In the genomic region with DNA sequence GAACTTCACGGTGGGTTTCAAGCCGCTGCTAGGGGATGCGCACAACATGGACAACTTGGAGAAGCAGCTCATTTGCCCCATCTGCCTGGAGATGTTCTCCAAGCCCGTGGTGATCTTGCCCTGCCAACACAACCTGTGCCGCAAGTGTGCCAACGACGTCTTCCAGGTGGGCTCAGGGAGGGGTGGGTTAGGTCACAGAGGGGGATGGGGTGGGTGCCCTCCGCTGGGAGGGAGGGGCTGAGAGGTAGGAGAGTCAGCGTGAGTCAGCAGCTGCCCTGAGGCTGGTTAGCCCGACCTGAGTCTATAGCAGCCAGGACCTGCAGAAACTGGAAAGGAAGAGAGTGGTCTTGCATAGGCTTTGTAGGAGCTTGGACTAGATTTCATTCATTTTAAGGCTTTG, we compare ENCODE assay signal across 28 mouse cellular contexts. TPM values are rescaled to one million over a fixed set of nuclear protein-coding genes. Genes with fewer than 3 reads are reported as not detected.
DNase-seq lines count a peak whose midpoint lies in the region; ATAC-seq and TF ChIP-seq lines count a peak whose summit lies in the region.
"Had no signal": no experiment of that assay in that cellular context is flagged by ENCODE, and none has a peak within 500 bp of the region (broad histone marks: within the 10 kb centered on the region; RNA-seq: fewer than 3 reads in every experiment).

No protein-coding gene starts in this region.

- intact Hi-C loops in heart, adult 2 months (cut with DNase I), result no loop called here
- intact Hi-C loops in heart, postnatal 36 days (cut with DNase I), result no loop called here

- no peaks in the 10 kb centered on the region for H3K27me3 ChIP-seq in heart, adult 2 months (ENCODE audit: control insufficient read depth, insufficient read depth, low read length)
- H3K27me3 ChIP-seq in ES-Bruce4 (ENCODE audit: control insufficient read depth, insufficient read depth, low read length, poor library complexity, severe bottlenecking), result no peaks in the 10 kb centered on the region
- no peaks in the 10 kb centered on the region for H3K27me3 ChIP-seq in heart, embryonic 16.5 days (ENCODE audit: control insufficient read depth, insufficient read depth, low read length)
- H3K27me3 ChIP-seq: hindbrain, embryonic 15.5 days had no signal

- H3K4me2 ChIP-seq in heart, embryonic 16.5 days (ENCODE audit: low read depth, low read length), result peak overlapping the region; percentile 55
- H3K4me2 ChIP-seq: embryonic facial prominence, embryonic 13.5 days; hindbrain, embryonic 15.5 days; intestine, embryonic 15.5 days; limb, embryonic 12.5 days; liver, embryonic 13.5 days; lung, embryonic 14.5 days had no signal

- no peak for TF ChIP-seq EP300 in heart, adult 2 months (IDR thresholded peaks at IDR 0.05; ENCODE audit: insufficient read depth, low read depth, low read length)
- peak; percentile 99 for TF ChIP-seq EP300 in ES-Bruce4 (IDR thresholded peaks at IDR 0.05; ENCODE audit: insufficient read depth, low read depth, low read length)

- no peak for TF ChIP-seq CTCF in heart, adult 2 months (IDR thresholded peaks at IDR 0.05)
- TF ChIP-seq CTCF in ES-Bruce4 (IDR thresholded peaks at IDR 0.05; ENCODE audit: low read depth, low read length), result no peak

- no peaks in the 10 kb centered on the region; the same call in 1 of the 2 replicates for H3K36me3 ChIP-seq in heart, adult 2 months (ENCODE audit: control insufficient read depth, insufficient read depth, low read length)
- no peaks in the 10 kb centered on the region for H3K36me3 ChIP-seq in ES-Bruce4 (ENCODE audit: control insufficient read depth, insufficient read depth, low read length, poor library complexity, severe bottlenecking)
- H3K36me3 ChIP-seq in heart, embryonic 16.5 days (ENCODE audit: control insufficient read depth, insufficient read depth), result no peaks in the 10 kb centered on the region
- H3K36me3 ChIP-seq: embryonic facial prominence, embryonic 13.5 days; hindbrain, embryonic 15.5 days; intestine, embryonic 15.5 days; limb, embryonic 12.5 days; liver, embryonic 13.5 days; midbrain, embryonic 10.5 days had no signal

- H3K4me1 ChIP-seq in heart, adult 2 months (ENCODE audit: control insufficient read depth, insufficient read depth, low read length), result no peaks in the 10 kb centered on the region
- no peaks in the 10 kb centered on the region for H3K4me1 ChIP-seq in ES-Bruce4 (ENCODE audit: control insufficient read depth, insufficient read depth, low read length)
- H3K4me1 ChIP-seq in heart, embryonic 16.5 days (ENCODE audit: control insufficient read depth, insufficient read depth, low read length), result peaks cover 2% of the 10 kb centered on the region; the same call in 1 of the 2 replicates
- H3K4me1 ChIP-seq: embryonic facial prominence, embryonic 13.5 days; hindbrain, embryonic 15.5 days; intestine, embryonic 15.5 days; limb, embryonic 12.5 days; liver, embryonic 13.5 days; midbrain, embryonic 10.5 days had no signal

- peak overlapping the region; percentile 83 for H3K9ac ChIP-seq in heart, adult 2 months (ENCODE audit: low read depth, low read length)
- peak overlapping the region; percentile 17 for H3K9ac ChIP-seq in ES-Bruce4 (ENCODE audit: low read depth, poor library complexity, severe bottlenecking)
- H3K9ac ChIP-seq in heart, embryonic 16.5 days (ENCODE audit: low read length), result peak overlapping the region; percentile 18; the same call in 1 of the 2 replicates
- H3K9ac ChIP-seq: embryonic facial prominence, embryonic 13.5 days; hindbrain, embryonic 15.5 days; intestine, embryonic 15.5 days; limb, embryonic 12.5 days; liver, embryonic 13.5 days; lung, embryonic 14.5 days had no signal

- no peak for ATAC-seq in heart, embryonic 16.5 days (replicated peaks; ENCODE audit: extremely low read depth, insufficient read depth, low FRiP score)
- ATAC-seq: forebrain, embryonic 14.5 days; intestine, embryonic 15.5 days had no signal

- peaks cover 5% of the 10 kb centered on the region for H3K9me3 ChIP-seq in ES-Bruce4 (replicated peaks; ENCODE audit: control insufficient read depth, insufficient read depth, low read length, poor library complexity, severe bottlenecking)
- H3K9me3 ChIP-seq in heart, embryonic 16.5 days (replicated peaks; ENCODE audit: control insufficient read depth, low read length), result peaks cover 3% of the 10 kb centered on the region; the same call in 1 of the 2 replicates
- H3K9me3 ChIP-seq: embryonic facial prominence, embryonic 13.5 days; hindbrain, embryonic 15.5 days; intestine, embryonic 15.5 days; liver, embryonic 13.5 days; midbrain, embryonic 10.5 days had no signal

- peak overlapping the region; percentile 95 for H3K27ac ChIP-seq in heart, adult 2 months
- peak overlapping the region; percentile 24; the same call in 1 of the 2 replicates for H3K27ac ChIP-seq in ES-Bruce4 (ENCODE audit: insufficient read depth, low read length)
- H3K27ac ChIP-seq in heart, embryonic 16.5 days (ENCODE audit: low read length), result peak overlapping the region; percentile 48
- H3K27ac ChIP-seq: embryonic facial prominence, embryonic 13.5 days; hindbrain, embryonic 15.5 days; intestine, embryonic 15.5 days; limb, embryonic 12.5 days; liver, embryonic 13.5 days; macrophage; midbrain, embryonic 10.5 days had no signal

- 14% methylated on average over 10 of the region's 10 CpGs for WGBS in heart, adult 2 months
- WGBS in heart, embryonic 16.5 days, result 18% methylated on average over 10 of the region's 10 CpGs

- peak overlapping the region; percentile 51 for H3K4me3 ChIP-seq in heart, adult 2 months
- H3K4me3 ChIP-seq in ES-Bruce4 (ENCODE audit: low read depth, low read length), result peak overlapping the region; percentile 66
- H3K4me3 ChIP-seq in heart, embryonic 16.5 days (ENCODE audit: low read length), result peak overlapping the region; percentile 30
- H3K4me3 ChIP-seq: embryonic facial prominence, embryonic 13.5 days; hindbrain, embryonic 15.5 days; intestine, embryonic 15.5 days; limb, embryonic 12.5 days; liver, embryonic 13.5 days; midbrain, embryonic 10.5 days had no signal

- DNase-seq in heart, adult 2 months, result peak in 1 of 2 experiments; percentile 37
- DNase-seq in heart, postnatal 36 days, result no peak
- peak; percentile 19 for DNase-seq in 3134 (ENCODE audit: extremely low read depth, insufficient read length, low spot score)
- DNase-seq in urinary bladder, adult 18-20 months (ENCODE audit: low spot score in 2 of 2), result no peak
- no peak for DNase-seq in lung, postnatal 10 days
- DNase-seq: adrenal gland, postnatal 36 days; cerebellum, adult 11-12 months; cerebellum, postnatal 14 days; kidney, postnatal 4 days; liver, embryonic 13.5 days; lung, embryonic 14.5 days; retina, postnatal 1 day; thymus, postnatal 14 days had no signal

- no peak for TF ChIP-seq POLR2A in heart, adult 2 months (IDR thresholded peaks at IDR 0.05; ENCODE audit: insufficient read depth, low read depth, low read length)
- no peak for TF ChIP-seq POLR2A in ES-Bruce4 (IDR thresholded peaks at IDR 0.05; ENCODE audit: insufficient read depth, low read length)

- H3K79me2 ChIP-seq in heart, adult 2 months (replicated peaks; ENCODE audit: control insufficient read depth, insufficient read depth, low read length), result no peaks in the 10 kb centered on the region

RNA-seq across cellular contexts. Expression of gene Trim54, which starts 0.4 kb away (rescaled TPM):
- total RNA-seq in heart, adult 2 months (2021), result 100 to 1,000 TPM; 250 to 368 TPM
- 186 and 219 TPM in 2 replicates for polyA plus RNA-seq in heart, adult 2 months (2012; rRNA removed)
- 100 to 1,000 TPM; 249 to 297 TPM for total RNA-seq in heart, postnatal 36 days (2021)
- polyA plus RNA-seq in ES-Bruce4 (2011; ENCODE audit: insufficient read depth, insufficient read length, low read depth, missing spikeins), result 5.1 TPM in 2 replicates
- polyA plus RNA-seq in heart, embryonic 16.5 days (2015; fragmentation: Nextera tagmentation; extraction: Ambion mirVana), result 8.1 and 11.2 TPM in 2 replicates
- total RNA-seq: layer of hippocampus, postnatal 10 days; MEL had no signal
- polyA plus RNA-seq: forebrain, embryonic 14.5 days; hindbrain, embryonic 15.5 days; intestine, embryonic 15.5 days; kidney, embryonic 14.5 days; lung, embryonic 14.5 days; macrophage; midbrain, embryonic 10.5 days; midbrain, postnatal 0 days had no signal

RNA-seq across cellular contexts. Expression of gene Slc30a3, which starts 8.9 kb away (rescaled TPM):
- total RNA-seq in heart, adult 2 months (2021), result under 1 TPM in 1 of 2 experiments, not detected in 1; 0.29 TPM
- polyA plus RNA-seq in heart, adult 2 months (2012; rRNA removed), result 0.26 and 0.47 TPM in 2 replicates
- total RNA-seq in heart, postnatal 36 days (2021), result not detected
- 8.5 and 9.2 TPM in 2 replicates for polyA plus RNA-seq in ES-Bruce4 (2011; ENCODE audit: insufficient read depth, insufficient read length, low read depth, missing spikeins)
- polyA plus RNA-seq in heart, embryonic 16.5 days (2015; fragmentation: Nextera tagmentation; extraction: Ambion mirVana), result 0.27 and 0.35 TPM in 2 replicates
- total RNA-seq: adrenal gland, postnatal 36 days; MEL had no signal
- polyA plus RNA-seq: lung, embryonic 14.5 days; macrophage had no signal

RNA-seq across cellular contexts. Expression of gene Dnajc5g, which starts 10.8 kb away (rescaled TPM):
- not detected for total RNA-seq in heart, adult 2 months (2021)
- polyA plus RNA-seq in heart, adult 2 months (2012; rRNA removed), result not detected in 2 replicates
- total RNA-seq in heart, postnatal 36 days (2021), result not detected
- polyA plus RNA-seq in ES-Bruce4 (2011; ENCODE audit: insufficient read depth, insufficient read length, low read depth, missing spikeins), result not detected in 2 replicates
- not detected in 2 replicates for polyA plus RNA-seq in heart, embryonic 16.5 days (2015; fragmentation: Nextera tagmentation; extraction: Ambion mirVana)
- total RNA-seq: adrenal gland, postnatal 36 days; heart, postnatal 10 days; layer of hippocampus, postnatal 10 days; MEL; midbrain, postnatal 0 days had no signal
- polyA plus RNA-seq: embryonic facial prominence, embryonic 13.5 days; forebrain, embryonic 14.5 days; hindbrain, embryonic 15.5 days; intestine, embryonic 15.5 days; kidney, embryonic 14.5 days; limb, embryonic 12.5 days; liver, embryonic 13.5 days; lung, embryonic 14.5 days; macrophage; midbrain, embryonic 10.5 days; midbrain, postnatal 0 days; stomach, embryonic 16.5 days had no signal

RNA-seq across cellular contexts. Expression of gene Ucn, which starts 21.7 kb away (rescaled TPM):
- total RNA-seq in heart, adult 2 months (2021), result not detected
- not detected in 2 replicates for polyA plus RNA-seq in heart, adult 2 months (2012; rRNA removed)
- total RNA-seq in heart, postnatal 36 days (2021), result not detected
- polyA plus RNA-seq in ES-Bruce4 (2011; ENCODE audit: insufficient read depth, insufficient read length, low read depth, missing spikeins), result not detected in 2 replicates
- polyA plus RNA-seq in heart, embryonic 16.5 days (2015; fragmentation: Nextera tagmentation; extraction: Ambion mirVana), result not detected in 2 replicates
- total RNA-seq: adrenal gland, postnatal 36 days; heart, postnatal 10 days; layer of hippocampus, postnatal 10 days; MEL; midbrain, postnatal 0 days had no signal
- polyA plus RNA-seq: embryonic facial prominence, embryonic 13.5 days; forebrain, embryonic 14.5 days; hindbrain, embryonic 15.5 days; intestine, embryonic 15.5 days; kidney, embryonic 14.5 days; limb, embryonic 12.5 days; liver, embryonic 13.5 days; lung, embryonic 14.5 days; macrophage; midbrain, embryonic 10.5 days; midbrain, postnatal 0 days; stomach, embryonic 16.5 days had no signal

RNA-seq across cellular contexts. Expression of gene Mpv17, which starts 37.1 kb away (rescaled TPM):
- total RNA-seq in heart, adult 2 months (2021), result 10 to 100 TPM; 46.8 to 50.6 TPM
- 183 and 278 TPM in 2 replicates for polyA plus RNA-seq in heart, adult 2 months (2012; rRNA removed)
- total RNA-seq in heart, postnatal 36 days (2021), result 10 to 100 TPM; 50.7 to 52.0 TPM
- 58.1 and 60.0 TPM in 2 replicates for polyA plus RNA-seq in ES-Bruce4 (2011; ENCODE audit: insufficient read depth, insufficient read length, low read depth, missing spikeins)
- 87.6 and 91.5 TPM in 2 replicates for polyA plus RNA-seq in heart, embryonic 16.5 days (2015; fragmentation: Nextera tagmentation; extraction: Ambion mirVana)

Comparison
In these comparisons a context has a peak if more than half of its experiments do, and no peak if none do; other contexts are left out.
1. RNA of gene Trim54, which starts 0.4 kb away (polyA plus RNA-seq): 186 to 219 TPM in heart, adult 2 months; 8.1 to 11.2 TPM in heart, embryonic 16.5 days and 5.1 TPM in ES-Bruce4; every median in the first group is over 10 times any median in the second.
2. H3K27ac ChIP-seq: peak in every context shown above with its lines; median percentile 95 in heart, adult 2 months; 48 in heart, embryonic 16.5 days; 24 in ES-Bruce4.
3. H3K9ac ChIP-seq: peak in every context shown above with its lines; median percentile 83 in heart, adult 2 months; 18 in heart, embryonic 16.5 days; 17 in ES-Bruce4.
4. Peak in every context shown above with its lines, with median percentiles within 50 percentile points of each other: H3K4me3 ChIP-seq.